Mouse (Mus musculus): ENCODE results near the gene St6galnac3. TPM values are rescaled to one million over a fixed set of nuclear protein-coding genes. Genes with fewer than 3 reads are reported as not detected.

St6galnac3 gene
- polyA plus RNA-seq, 1 experiment = 16.7 TPM

DNA sequence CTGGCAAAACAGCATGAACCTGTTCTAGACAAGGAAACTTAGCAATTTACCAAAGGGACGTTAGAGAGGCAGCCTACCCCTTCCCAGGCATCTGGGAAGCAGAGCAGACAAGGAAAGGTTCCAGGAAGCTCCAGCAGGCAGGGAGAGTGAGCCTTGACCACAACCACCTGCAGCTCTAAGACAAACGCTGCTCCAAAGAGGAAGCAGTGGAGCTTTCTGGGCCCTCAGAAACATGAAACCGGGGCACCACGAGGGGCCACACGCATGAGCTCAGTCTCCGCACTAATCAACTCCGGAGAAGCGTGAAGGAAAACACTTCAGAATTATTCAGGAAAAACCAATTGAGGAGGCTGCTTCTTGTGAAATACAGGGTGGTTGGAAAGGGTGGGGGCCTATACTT is 108.1 kb downstream of the St6galnac3 start:
- Histone ChIP-seq H3K4me1 (ENCODE audit: control insufficient read depth, insufficient read depth, low read length) (peaks cover 2% of the 10 kb centered on the region; the same call in 1 of the 2 replicates), H3K27ac (ENCODE audit: insufficient read depth, low read length) (no peak overlapping the region), H3K4me3 (ENCODE audit: insufficient read depth, low read length) (no peak overlapping the region)
- TF ChIP-seq POLR2A (IDR thresholded peaks at IDR 0.05; ENCODE audit: extremely low read depth, insufficient read depth, low read length) (no peak), CTCF (IDR thresholded peaks at IDR 0.05; ENCODE audit: extremely low read depth, insufficient read depth, low read length) (no peak)

DNA sequence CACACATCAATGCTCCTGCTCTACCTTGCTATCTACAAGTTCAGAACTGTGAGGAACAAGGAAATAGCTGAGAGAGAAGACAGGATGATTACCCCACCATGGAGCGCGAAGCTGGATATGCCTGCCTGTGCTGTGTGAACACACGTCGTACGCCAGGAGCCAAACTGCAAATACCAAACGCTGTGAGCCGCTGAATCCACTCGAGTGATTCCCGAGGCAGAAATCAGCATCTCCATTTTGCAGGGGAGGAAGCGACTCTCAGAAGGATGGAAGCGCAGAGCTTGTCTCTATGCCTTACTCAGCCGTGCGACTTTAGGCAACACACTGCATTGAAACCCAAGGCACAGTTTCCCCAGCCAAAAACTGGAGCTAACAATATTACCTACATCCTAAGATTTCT is 114.7 kb downstream of the St6galnac3 start:
- TF ChIP-seq CTCF (IDR thresholded peaks at IDR 0.05; ENCODE audit: extremely low read depth, insufficient read depth, low read length) (no peak), POLR2A (IDR thresholded peaks at IDR 0.05; ENCODE audit: extremely low read depth, insufficient read depth, low read length) (no peak)
- H3K4me3 ChIP-seq (ENCODE audit: insufficient read depth, low read length) = 0 out of 2 replicates have a peak overlapping the region, but pooled peaks have one; percentile 1
- H3K4me1 ChIP-seq (ENCODE audit: control insufficient read depth, insufficient read depth, low read length) = no peaks in the 10 kb centered on the region
- no peak overlapping the region for H3K27ac ChIP-seq (ENCODE audit: insufficient read depth, low read length)

GRCm38 (mm10) chr3:153606331-153606730 is 118.6 kb downstream of the St6galnac3 start:
- Histone ChIP-seq H3K4me3 (ENCODE audit: insufficient read depth, low read length) (no peak overlapping the region), H3K27ac (ENCODE audit: insufficient read depth, low read length) (no peak overlapping the region), H3K4me1 (ENCODE audit: control insufficient read depth, insufficient read depth, low read length) (no peaks in the 10 kb centered on the region; the same call in 1 of the 2 replicates)
- no peak for TF ChIP-seq POLR2A (IDR thresholded peaks at IDR 0.05; ENCODE audit: extremely low read depth, insufficient read depth, low read length)
- no peak for TF ChIP-seq CTCF (IDR thresholded peaks at IDR 0.05; ENCODE audit: extremely low read depth, insufficient read depth, low read length)

DNA sequence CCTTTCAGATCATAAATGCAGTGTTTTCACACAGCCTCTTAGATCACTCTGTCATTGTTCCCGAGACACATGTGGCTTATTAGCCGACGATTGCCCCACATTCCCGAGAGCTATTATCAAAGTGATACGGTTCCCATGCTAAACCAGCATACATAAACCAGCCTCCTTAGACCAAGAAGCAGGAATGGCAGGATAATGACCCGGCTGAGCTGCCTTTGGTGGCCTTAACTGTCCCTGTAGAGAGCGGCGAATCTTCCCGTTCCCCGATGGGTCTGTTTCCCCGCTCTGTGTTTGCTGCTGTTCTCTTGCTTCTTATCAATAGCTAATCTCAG is 119.2 kb downstream of the St6galnac3 start:
- TF ChIP-seq POLR2A (IDR thresholded peaks at IDR 0.05; ENCODE audit: extremely low read depth, insufficient read depth, low read length) (no peak), CTCF (IDR thresholded peaks at IDR 0.05; ENCODE audit: extremely low read depth, insufficient read depth, low read length) (no peak)
- H3K27ac ChIP-seq (ENCODE audit: insufficient read depth, low read length) = no peak overlapping the region
- H3K4me1 ChIP-seq (ENCODE audit: control insufficient read depth, insufficient read depth, low read length) = no peaks in the 10 kb centered on the region; the same call in 1 of the 2 replicates
- no peak overlapping the region for H3K4me3 ChIP-seq (ENCODE audit: insufficient read depth, low read length)

GRCm38 (mm10) chr3:153605089-153605766 is 119.7 kb downstream of the St6galnac3 start:
- Histone ChIP-seq H3K4me1 (ENCODE audit: control insufficient read depth, insufficient read depth, low read length) (no peaks in the 10 kb centered on the region; the same call in 1 of the 2 replicates), H3K27ac (ENCODE audit: insufficient read depth, low read length) (no peak overlapping the region), H3K4me3 (ENCODE audit: insufficient read depth, low read length) (no peak overlapping the region)
- TF ChIP-seq POLR2A (IDR thresholded peaks at IDR 0.05; ENCODE audit: extremely low read depth, insufficient read depth, low read length) (no peak), CTCF (IDR thresholded peaks at IDR 0.05; ENCODE audit: extremely low read depth, insufficient read depth, low read length) (no peak)

GRCm38 (mm10) chr3:153599179-153599578 is 125.8 kb downstream of the St6galnac3 start:
- no peak overlapping the region for H3K27ac ChIP-seq (ENCODE audit: insufficient read depth, low read length)
- no peak for TF ChIP-seq CTCF (IDR thresholded peaks at IDR 0.05; ENCODE audit: extremely low read depth, insufficient read depth, low read length)
- TF ChIP-seq POLR2A (IDR thresholded peaks at IDR 0.05; ENCODE audit: extremely low read depth, insufficient read depth, low read length) = no peak
- no peak overlapping the region for H3K4me3 ChIP-seq (ENCODE audit: insufficient read depth, low read length)
- peaks cover 2% of the 10 kb centered on the region for H3K4me1 ChIP-seq (ENCODE audit: control insufficient read depth, insufficient read depth, low read length)

DNA sequence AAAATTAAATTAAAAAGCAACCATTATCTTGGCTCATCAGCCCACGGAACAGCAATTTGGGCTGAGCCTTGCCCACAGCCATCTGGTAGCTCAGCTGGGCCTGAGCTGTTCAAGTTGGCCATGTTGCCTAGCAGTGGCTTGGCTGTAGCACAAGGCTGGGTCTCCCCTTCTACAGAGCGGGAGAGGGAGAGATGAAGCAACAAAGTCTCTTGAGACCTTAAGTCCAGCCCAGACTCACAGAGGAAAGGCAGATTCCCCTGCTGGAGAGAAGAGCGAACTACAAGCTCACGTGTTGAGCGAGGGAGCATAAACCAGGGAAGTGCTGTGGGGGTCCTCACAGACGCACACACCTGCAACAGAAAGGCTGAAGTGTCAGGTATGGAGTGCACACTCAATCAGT is 126.3 kb downstream of the St6galnac3 start:
- TF ChIP-seq CTCF (IDR thresholded peaks at IDR 0.05; ENCODE audit: extremely low read depth, insufficient read depth, low read length) = no peak; the same call in 1 of the 2 replicates
- no peak for TF ChIP-seq POLR2A (IDR thresholded peaks at IDR 0.05; ENCODE audit: extremely low read depth, insufficient read depth, low read length)
- Histone ChIP-seq H3K27ac (ENCODE audit: insufficient read depth, low read length) (no peak overlapping the region), H3K4me3 (ENCODE audit: insufficient read depth, low read length) (no peak overlapping the region), H3K4me1 (ENCODE audit: control insufficient read depth, insufficient read depth, low read length) (peaks cover 2% of the 10 kb centered on the region)

GRCm38 (mm10) chr3:153594531-153594930 is 130.4 kb downstream of the St6galnac3 start:
- Histone ChIP-seq H3K27ac (ENCODE audit: insufficient read depth, low read length) (no peak overlapping the region), H3K4me1 (ENCODE audit: control insufficient read depth, insufficient read depth, low read length) (peaks cover 2% of the 10 kb centered on the region), H3K4me3 (ENCODE audit: insufficient read depth, low read length) (no peak overlapping the region)
- TF ChIP-seq POLR2A (IDR thresholded peaks at IDR 0.05; ENCODE audit: extremely low read depth, insufficient read depth, low read length) = no peak
- no peak for TF ChIP-seq CTCF (IDR thresholded peaks at IDR 0.05; ENCODE audit: extremely low read depth, insufficient read depth, low read length)

- H3K4me1 ChIP-seq (ENCODE audit: control insufficient read depth, insufficient read depth, low read length) = peaks cover 2% of the 10 kb centered on the region
- TF ChIP-seq CTCF (IDR thresholded peaks at IDR 0.05; ENCODE audit: extremely low read depth, insufficient read depth, low read length) (no peak), POLR2A (IDR thresholded peaks at IDR 0.05; ENCODE audit: extremely low read depth, insufficient read depth, low read length) (no peak)
- H3K27ac ChIP-seq (ENCODE audit: insufficient read depth, low read length) = no peak overlapping the region
- H3K4me3 ChIP-seq (ENCODE audit: insufficient read depth, low read length) = no peak overlapping the region
Observed at GRCm38 (mm10) chr3:153593978-153594377, 131.0 kb downstream of the St6galnac3 start.

DNA sequence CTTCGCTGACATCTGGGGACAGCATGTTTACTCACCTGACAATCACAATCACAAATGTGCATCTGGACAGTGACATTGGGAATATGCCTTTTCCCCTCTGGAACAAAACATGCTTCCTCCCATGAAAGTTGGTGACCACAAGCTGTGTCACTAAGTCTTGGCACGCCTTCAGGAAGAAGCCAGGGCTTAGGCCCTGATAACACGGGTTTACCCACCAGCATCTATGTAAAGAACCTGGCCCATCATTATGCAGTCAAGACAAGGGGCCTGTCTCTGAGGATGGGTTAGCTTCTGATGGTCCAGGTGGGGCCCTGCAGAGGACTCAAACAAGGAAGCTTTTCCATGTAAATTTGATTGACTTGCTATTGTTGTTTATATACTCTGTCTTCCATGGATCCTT is 131.9 kb downstream of the St6galnac3 start:
- Histone ChIP-seq H3K4me3 (ENCODE audit: insufficient read depth, low read length) (no peak overlapping the region), H3K27ac (ENCODE audit: insufficient read depth, low read length) (no peak overlapping the region), H3K4me1 (ENCODE audit: control insufficient read depth, insufficient read depth, low read length) (peaks cover 2% of the 10 kb centered on the region)
- TF ChIP-seq CTCF (IDR thresholded peaks at IDR 0.05; ENCODE audit: extremely low read depth, insufficient read depth, low read length) (no peak), POLR2A (IDR thresholded peaks at IDR 0.05; ENCODE audit: extremely low read depth, insufficient read depth, low read length) (no peak)
